Mouse (Mus musculus) layer of hippocampus, postnatal 14 days (tissue): ENCODE measurements around the gene Sez6l2. TPM values are rescaled to one million over a fixed set of nuclear protein-coding genes. Genes with fewer than 3 reads are reported as not detected.

Experiments used
- total RNA-seq, 2 experiments: library from RNA; stranded (reverse); gene quantifications; 2 replicates each; pipeline ENCODE4 v1.2.3; 2021

Sez6l2 gene
- total RNA-seq, 2 experiments from 2014 or later, result 316 to 335 TPM

Other genes with a start within 250 kb of the Sez6l2 start
- 100 to 1,000 TPM; 131 to 141 TPM for gene Coro1a, start 242.8 kb upstream of the Sez6l2 start, total RNA-seq
- gene Mapk3, start 191.0 kb upstream of the Sez6l2 start, total RNA-seq, result 100 to 1,000 TPM; 137 to 142 TPM
- gene Gdpd3, start 184.2 kb upstream of the Sez6l2 start, total RNA-seq, result 1 to 10 TPM; 2.2 to 2.5 TPM
- gene Ypel3, start 173.6 kb upstream of the Sez6l2 start, total RNA-seq, result 100 to 1,000 TPM; 195 to 196 TPM
- under 1 TPM; 0.53 to 0.57 TPM for gene Tbx6, start 169.1 kb upstream of the Sez6l2 start, total RNA-seq
- 10 to 100 TPM; 49.0 to 51.8 TPM for gene Ppp4c, start 158.1 kb upstream of the Sez6l2 start, total RNA-seq
- gene Fam57b, start 152.9 kb upstream of the Sez6l2 start, total RNA-seq, result 100 to 1,000 TPM; 109 to 112 TPM
- not detected for gene 4930451I11Rik, start 118.9 kb upstream of the Sez6l2 start, total RNA-seq
- gene Doc2a, start 103.1 kb upstream of the Sez6l2 start, total RNA-seq, result 10 to 100 TPM; 22.8 to 25.8 TPM
- 10 to 100 TPM; 27.6 to 34.7 TPM for gene Hirip3, start 88.6 kb upstream of the Sez6l2 start, total RNA-seq
- 10 to 100 TPM; 46.1 to 50.1 TPM for gene Ino80e, start 88.2 kb upstream of the Sez6l2 start, total RNA-seq
- gene Taok2, start 65.9 kb upstream of the Sez6l2 start, total RNA-seq, result 100 to 1,000 TPM; 141 to 147 TPM
- 10 to 100 TPM; 25.2 to 27.5 TPM for gene Tmem219, start 27.6 kb upstream of the Sez6l2 start, total RNA-seq
- 100 to 1,000 TPM; 140 to 145 TPM for gene Kctd13, start 21.7 kb upstream of the Sez6l2 start, total RNA-seq
- gene Asphd1, start 981 bp upstream of the Sez6l2 start, total RNA-seq, result 10 to 100 TPM; 35.2 to 38.6 TPM
- gene Cdipt, start 25.4 kb downstream of the Sez6l2 start, total RNA-seq, result 100 to 1,000 TPM; 159 to 165 TPM
- gene Cdiptos, start 25.5 kb downstream of the Sez6l2 start, total RNA-seq, result under 1 TPM; 0.30 to 0.79 TPM
- gene Mvp, start 64.1 kb downstream of the Sez6l2 start, total RNA-seq, result 1 to 10 TPM; 5.8 to 6.3 TPM
- 1 to 10 TPM in 1 of 2 experiments, not detected in 1; 2.0 TPM for gene Pagr1b, start 65.9 kb downstream of the Sez6l2 start, total RNA-seq
- 10 to 100 TPM; 21.2 to 27.3 TPM for gene Pagr1a, start 66.8 kb downstream of the Sez6l2 start, total RNA-seq
- gene Gm42742, start 70.5 kb downstream of the Sez6l2 start, total RNA-seq, result 10 to 100 TPM; 34.0 to 35.5 TPM
- 100 to 1,000 TPM; 184 to 201 TPM for gene Prrt2, start 70.6 kb downstream of the Sez6l2 start, total RNA-seq
- gene Maz, start 76.5 kb downstream of the Sez6l2 start, total RNA-seq, result 100 to 1,000 TPM; 270 to 285 TPM
- gene Kif22, start 91.9 kb downstream of the Sez6l2 start, total RNA-seq, result 10 to 100 TPM; 11.1 to 15.3 TPM
- not detected for gene Zg16, start 136.8 kb downstream of the Sez6l2 start, total RNA-seq
- 1 to 10 TPM; 1.1 to 2.7 TPM for gene AI467606, start 140.8 kb downstream of the Sez6l2 start, total RNA-seq
- under 1 TPM; 0.19 to 0.76 TPM for gene Qprt, start 171.7 kb downstream of the Sez6l2 start, total RNA-seq
- gene Spn, start 187.3 kb downstream of the Sez6l2 start, total RNA-seq, result under 1 TPM; 0.65 to 0.95 TPM
- 10 to 100 TPM; 75.1 to 77.0 TPM for gene Cd2bp2, start 245.5 kb downstream of the Sez6l2 start, total RNA-seq